Mouse (Mus musculus) lung, postnatal 14 days (tissue): ENCODE measurements around the gene Mllt3.
"Not testable (repeated sequence)": the region's sequence is repeated elsewhere in the genome, so short reads cannot be mapped to it uniquely, and the experiment has no call there.

Experiments
- DNase-seq: peaks from one replicate; pipeline ENCODE4 v3.0.0; 2021

Mllt3 gene

GRCm38 (mm10) chr4:88011870-88012572, 21.1 kb downstream of the Mllt3 start:
- no peak for DNase-seq

- no peak for DNase-seq
Measured at GRCm38 (mm10) chr4:88010441-88010840, 22.7 kb downstream of the Mllt3 start.

GRCm38 (mm10) chr4:88005801-88006200, 27.4 kb downstream of the Mllt3 start:
- DNase-seq = no peak

GRCm38 (mm10) chr4:88003159-88003948, 29.8 kb downstream of the Mllt3 start:
- DNase-seq = no peak

- no peak for DNase-seq
Measured at GRCm38 (mm10) chr4:87991710-87992109, 41.5 kb downstream of the Mllt3 start.

- DNase-seq = no peak
Measured at GRCm38 (mm10) chr4:87990940-87991339, 42.2 kb downstream of the Mllt3 start.

GRCm38 (mm10) chr4:87985281-87985680, 47.9 kb downstream of the Mllt3 start:
- no peak for DNase-seq

GRCm38 (mm10) chr4:87984589-87984988, 48.6 kb downstream of the Mllt3 start:
- DNase-seq = peak; percentile 30

GRCm38 (mm10) chr4:87984091-87984490, 49.1 kb downstream of the Mllt3 start:
- no peak for DNase-seq

- DNase-seq = no peak
Measured at GRCm38 (mm10) chr4:87982578-87982977, 50.6 kb downstream of the Mllt3 start.

GRCm38 (mm10) chr4:87977820-87978448, 55.2 kb downstream of the Mllt3 start:
- no peak for DNase-seq

- DNase-seq = no peak
Measured at GRCm38 (mm10) chr4:87965836-87966235, 67.3 kb downstream of the Mllt3 start.

GRCm38 (mm10) chr4:87964890-87965289, 68.3 kb downstream of the Mllt3 start:
- DNase-seq = not testable (repeated sequence)

GRCm38 (mm10) chr4:87963773-87964076, 69.4 kb downstream of the Mllt3 start:
- DNase-seq = no peak

GRCm38 (mm10) chr4:87963055-87963772, 70.0 kb downstream of the Mllt3 start:
- no peak for DNase-seq

GRCm38 (mm10) chr4:87961872-87962271, 71.3 kb downstream of the Mllt3 start:
- DNase-seq = no peak

- no peak for DNase-seq
Measured at GRCm38 (mm10) chr4:87957852-87958251, 75.3 kb downstream of the Mllt3 start.

- no peak for DNase-seq
Measured at GRCm38 (mm10) chr4:87957198-87957597, 76.0 kb downstream of the Mllt3 start.

GRCm38 (mm10) chr4:87955132-87955531, 78.0 kb downstream of the Mllt3 start:
- DNase-seq = no peak

- DNase-seq = no peak
Measured at GRCm38 (mm10) chr4:87954421-87955083, 78.6 kb downstream of the Mllt3 start.

GRCm38 (mm10) chr4:87953736-87954135, 79.4 kb downstream of the Mllt3 start:
- DNase-seq = no peak

GRCm38 (mm10) chr4:87953268-87953667, 79.9 kb downstream of the Mllt3 start:
- no peak for DNase-seq

GRCm38 (mm10) chr4:87949451-87949850, 83.7 kb downstream of the Mllt3 start:
- DNase-seq = no peak
